ENCODE assay signal across 8 mouse cellular contexts in genomic region chr11:84916703-84917300, GRCm38 (mm10). TPM values are rescaled to one million over a fixed set of nuclear protein-coding genes. Genes with fewer than 3 reads are reported as not detected.
DNase-seq lines count a peak whose midpoint lies in the region; ATAC-seq and TF ChIP-seq lines count a peak whose summit lies in the region.

No protein-coding gene starts in this region.

- DNase-seq in heart, postnatal 14 days = no peak
- DNase-seq in MEL (ENCODE audit: low read depth, low spot score) = no peak
- DNase-seq in hindbrain, embryonic 11.5 days (ENCODE audit: low spot score) = peak; percentile 16
- DNase-seq in midbrain, embryonic 11.5 days (ENCODE audit: low spot score, missing footprints) = peak; percentile 84
- DNase-seq in testis, postnatal 14 days (ENCODE audit: low spot score) = no peak
- DNase-seq in cerebellum, adult 9-11 months = no peak
- no peak for DNase-seq in lung, postnatal 14 days

- no peak for TF ChIP-seq CTCF in MEL (IDR thresholded peaks at IDR 0.05 in 2 of 3, conservative IDR thresholded peaks at IDR 0.05 in 1 of 3; ENCODE audit: control insufficient read depth in 1 of 3, insufficient read depth in 1 of 3, low read depth in 2 of 3, low read length in 3 of 3, poor library complexity in 1 of 3, severe bottlenecking in 1 of 3)

- no peak for TF ChIP-seq POLR2A in MEL (IDR thresholded peaks at IDR 0.05; ENCODE audit: control insufficient read depth in 1 of 2, insufficient read depth in 1 of 2, low read depth in 1 of 2, low read length in 2 of 2, poor library complexity in 1 of 2)

- TF ChIP-seq EP300 in MEL (IDR thresholded peaks at IDR 0.05; ENCODE audit: low read depth in 1 of 2, low read length in 2 of 2) = 0 out of 4 replicates have a peak, but pooled peaks of 1 of the 2 experiments have one; percentile 12

- TF ChIP-seq RAD21 in MEL (IDR thresholded peaks at IDR 0.05; ENCODE audit: low read depth, low read length) = no peak

- no peaks in the 10 kb centered on the region for H3K9me3 ChIP-seq in heart, embryonic 13.5 days
- H3K9me3 ChIP-seq in MEL (replicated peaks; ENCODE audit: insufficient read depth, low read length) = no peaks in the 10 kb centered on the region
- no peaks in the 10 kb centered on the region for H3K9me3 ChIP-seq in hindbrain, embryonic 11.5 days (ENCODE audit: control insufficient read depth, low read length)
- no peaks in the 10 kb centered on the region for H3K9me3 ChIP-seq in midbrain, embryonic 11.5 days (ENCODE audit: control insufficient read depth, low read length)

- H3K79me2 ChIP-seq in MEL (ENCODE audit: control insufficient read depth, insufficient read depth, low read length, poor library complexity) = peaks cover 12% of the 10 kb centered on the region

- peak overlapping the region; percentile 94 for H3K4me3 ChIP-seq in heart, embryonic 13.5 days
- peak overlapping the region; percentile 60 to 97 for H3K4me3 ChIP-seq in MEL (ENCODE audit: control insufficient read depth in 1 of 2, insufficient read depth in 1 of 2, low read depth in 2 of 2, low read length in 2 of 2)
- H3K4me3 ChIP-seq in hindbrain, embryonic 11.5 days (ENCODE audit: low read depth, low read length) = peak overlapping the region; percentile 84
- peak overlapping the region; percentile 93 for H3K4me3 ChIP-seq in midbrain, embryonic 11.5 days (ENCODE audit: low read depth, low read length)

- intact Hi-C loops in heart, postnatal 14 days (cut with DNase I) = no loop called here

- H3K27ac ChIP-seq in heart, embryonic 13.5 days (replicated peaks) = no peak overlapping the region
- H3K27ac ChIP-seq in MEL (ENCODE audit: control insufficient read depth, low read depth, low read length) = peak overlapping the region; percentile 23
- no peak overlapping the region for H3K27ac ChIP-seq in hindbrain, embryonic 11.5 days (ENCODE audit: low read depth, low read length)
- no peak overlapping the region for H3K27ac ChIP-seq in midbrain, embryonic 11.5 days (ENCODE audit: low read depth, low read length)

- WGBS in heart, embryonic 13.5 days = 49% methylated on average over 7 of the region's 7 CpGs
- 64% methylated on average over 7 of the region's 7 CpGs for WGBS in hindbrain, embryonic 11.5 days
- WGBS in midbrain, embryonic 11.5 days = 58% methylated on average over 7 of the region's 7 CpGs

- H3K36me3 ChIP-seq in heart, embryonic 13.5 days = peaks cover 28% of the 10 kb centered on the region
- H3K36me3 ChIP-seq in MEL (ENCODE audit: control insufficient read depth in 1 of 2, insufficient read depth in 2 of 2, low read length in 2 of 2) = peaks cover 0 to 19% of the 10 kb centered on the region in 2 experiments; a peak in 2 of 4 replicates
- no peaks in the 10 kb centered on the region for H3K36me3 ChIP-seq in hindbrain, embryonic 11.5 days (ENCODE audit: control insufficient read depth, insufficient read depth, low read length)
- peaks cover 5% of the 10 kb centered on the region; the same call in 1 of the 2 replicates for H3K36me3 ChIP-seq in midbrain, embryonic 11.5 days (ENCODE audit: control insufficient read depth, insufficient read depth, low read length)

- ATAC-seq in heart, embryonic 13.5 days (ENCODE audit: extremely low read depth, insufficient number of reproducible peaks, low FRiP score, low TSS enrichment) = no peak
- no peak for ATAC-seq in hindbrain, embryonic 11.5 days (ENCODE audit: low FRiP score)
- no peak for ATAC-seq in midbrain, embryonic 11.5 days (ENCODE audit: low FRiP score)

- peak overlapping the region; percentile 92 for H3K4me2 ChIP-seq in heart, embryonic 13.5 days
- H3K4me2 ChIP-seq in hindbrain, embryonic 11.5 days (replicated peaks; ENCODE audit: low read depth, low read length) = peak overlapping the region; percentile 26
- peak overlapping the region; percentile 48 for H3K4me2 ChIP-seq in midbrain, embryonic 11.5 days

- peak overlapping the region; percentile 94 for H3K9ac ChIP-seq in heart, embryonic 13.5 days
- H3K9ac ChIP-seq in MEL (ENCODE audit: control insufficient read depth, low read depth, low read length, poor library complexity, severe bottlenecking) = peak overlapping the region; percentile 56
- H3K9ac ChIP-seq in hindbrain, embryonic 11.5 days (ENCODE audit: low read depth, low read length) = peak overlapping the region; percentile 46
- peak overlapping the region; percentile 88 for H3K9ac ChIP-seq in midbrain, embryonic 11.5 days (ENCODE audit: low read length)

- H3K27me3 ChIP-seq in heart, embryonic 13.5 days (replicated peaks) = no peaks in the 10 kb centered on the region
- H3K27me3 ChIP-seq in MEL (ENCODE audit: control insufficient read depth in 1 of 2, insufficient read depth in 2 of 2, low read length in 2 of 2) = peaks cover 0 to 1% of the 10 kb centered on the region in 2 experiments; a peak in 2 of 4 replicates
- H3K27me3 ChIP-seq in hindbrain, embryonic 11.5 days (ENCODE audit: control insufficient read depth, insufficient read depth, low read length) = no peaks in the 10 kb centered on the region
- no peaks in the 10 kb centered on the region for H3K27me3 ChIP-seq in midbrain, embryonic 11.5 days (ENCODE audit: control insufficient read depth, insufficient read depth, low read length)

- H3K4me1 ChIP-seq in heart, embryonic 13.5 days = peaks cover 20% of the 10 kb centered on the region
- H3K4me1 ChIP-seq in MEL (ENCODE audit: control insufficient read depth in 1 of 2, insufficient read depth in 2 of 2, low read length in 2 of 2) = peaks cover 0 to 17% of the 10 kb centered on the region in 2 experiments; a peak in 3 of 4 replicates
- no peaks in the 10 kb centered on the region for H3K4me1 ChIP-seq in hindbrain, embryonic 11.5 days (replicated peaks; ENCODE audit: control insufficient read depth, insufficient read depth, low read length)
- peaks cover 4% of the 10 kb centered on the region; the same call in 1 of the 2 replicates for H3K4me1 ChIP-seq in midbrain, embryonic 11.5 days (ENCODE audit: control insufficient read depth, insufficient read depth, low read length)

TF ChIP-seq in MEL, 35 proteins besides CTCF, POLR2A, EP300 and RAD21 (continues in another document):
- TF ChIP-seq HCFC1 (IDR thresholded peaks at IDR 0.05; ENCODE audit: low read depth, low read length) = no peak
- TF ChIP-seq ETS1 (IDR thresholded peaks at IDR 0.05; ENCODE audit: low read depth, low read length) = no peak
- TF ChIP-seq CHD2 (IDR thresholded peaks at IDR 0.05; ENCODE audit: low read length) = no peak
- TF ChIP-seq USF1 (IDR thresholded peaks at IDR 0.05; ENCODE audit: low read depth, low read length) = no peak
- TF ChIP-seq MAZ (IDR thresholded peaks at IDR 0.05; ENCODE audit: low read depth, low read length) = no peak
- TF ChIP-seq ZKSCAN1 (IDR thresholded peaks at IDR 0.05; ENCODE audit: low read depth, low read length) = no peak
- no peak for TF ChIP-seq MYC (IDR thresholded peaks at IDR 0.05; ENCODE audit: low read depth, low read length)
- TF ChIP-seq TBP (IDR thresholded peaks at IDR 0.05; ENCODE audit: low read depth, low read length) = no peak

RNA-seq across cellular contexts. Expression of gene Znhit3, which starts 0.6 kb away (rescaled TPM):
- 38.6 and 46.0 TPM in 2 replicates for polyA plus RNA-seq in heart, embryonic 13.5 days (2015; fragmentation: Nextera tagmentation; extraction: Ambion mirVana)
- 1 to 10 TPM; 8.5 to 8.6 TPM for total RNA-seq in heart, postnatal 14 days (2021)
- total RNA-seq in MEL (2012; rRNA removed) = 67.7 and 76.1 TPM in 2 replicates
- polyA plus RNA-seq in MEL (2012; ENCODE audit: insufficient read depth in 1 of 2, insufficient read length in 2 of 2, low read depth in 1 of 2, low replicate concordance in 2 of 2, missing spikeins in 1 of 2) = 10 to 100 TPM in 1 of 2 experiments, not detected in 1; 49.6 TPM
- polyA plus RNA-seq in hindbrain, embryonic 11.5 days (2014; fragmentation: Nextera tagmentation; extraction: Ambion mirVana) = 68.5 and 71.5 TPM in 2 replicates
- 69.4 and 72.4 TPM in 2 replicates for polyA plus RNA-seq in midbrain, embryonic 11.5 days (2014; fragmentation: Nextera tagmentation; extraction: Ambion mirVana)

RNA-seq across cellular contexts. Expression of gene Pigw, which starts 36.7 kb away (rescaled TPM):
- polyA plus RNA-seq in heart, embryonic 13.5 days (2015; fragmentation: Nextera tagmentation; extraction: Ambion mirVana) = 2.9 and 3.1 TPM in 2 replicates
- 1 to 10 TPM; 5.3 to 6.0 TPM for total RNA-seq in heart, postnatal 14 days (2021)
- total RNA-seq in MEL (2012; rRNA removed) = 2.5 and 2.7 TPM in 2 replicates
- 1 to 10 TPM in 1 of 2 experiments, not detected in 1; 3.5 TPM for polyA plus RNA-seq in MEL (2012; ENCODE audit: insufficient read depth in 1 of 2, insufficient read length in 2 of 2, low read depth in 1 of 2, low replicate concordance in 2 of 2, missing spikeins in 1 of 2)
- polyA plus RNA-seq in hindbrain, embryonic 11.5 days (2014; fragmentation: Nextera tagmentation; extraction: Ambion mirVana) = 3.8 and 4.0 TPM in 2 replicates
- polyA plus RNA-seq in midbrain, embryonic 11.5 days (2014; fragmentation: Nextera tagmentation; extraction: Ambion mirVana) = 3.1 and 3.9 TPM in 2 replicates

RNA-seq across cellular contexts. Expression of gene Myo19, which starts 36.9 kb away (rescaled TPM):
- 5.7 TPM in 2 replicates for polyA plus RNA-seq in heart, embryonic 13.5 days (2015; fragmentation: Nextera tagmentation; extraction: Ambion mirVana)
- total RNA-seq in heart, postnatal 14 days (2021) = 10 to 100 TPM; 10.6 to 10.7 TPM
- total RNA-seq in MEL (2012; rRNA removed) = 11.5 and 14.9 TPM in 2 replicates
- 10 to 100 TPM in 1 of 2 experiments, not detected in 1; 27.1 TPM for polyA plus RNA-seq in MEL (2012; ENCODE audit: insufficient read depth in 1 of 2, insufficient read length in 2 of 2, low read depth in 1 of 2, low replicate concordance in 2 of 2, missing spikeins in 1 of 2)
- polyA plus RNA-seq in hindbrain, embryonic 11.5 days (2014; fragmentation: Nextera tagmentation; extraction: Ambion mirVana) = 7.2 and 7.7 TPM in 2 replicates
- 7.5 and 7.7 TPM in 2 replicates for polyA plus RNA-seq in midbrain, embryonic 11.5 days (2014; fragmentation: Nextera tagmentation; extraction: Ambion mirVana)

RNA-seq across cellular contexts. Expression of gene Car4, which starts 40.8 kb away (rescaled TPM):
- polyA plus RNA-seq in heart, embryonic 13.5 days (2015; fragmentation: Nextera tagmentation; extraction: Ambion mirVana) = 2.5 and 3.0 TPM in 2 replicates
- 10 to 100 TPM; 63.6 to 82.3 TPM for total RNA-seq in heart, postnatal 14 days (2021)
- not detected in 2 replicates for total RNA-seq in MEL (2012; rRNA removed)
- polyA plus RNA-seq in MEL (2012; ENCODE audit: insufficient read depth in 1 of 2, insufficient read length in 2 of 2, low read depth in 1 of 2, low replicate concordance in 2 of 2, missing spikeins in 1 of 2) = not detected
- polyA plus RNA-seq in hindbrain, embryonic 11.5 days (2014; fragmentation: Nextera tagmentation; extraction: Ambion mirVana) = 3.0 and 3.7 TPM in 2 replicates
- polyA plus RNA-seq in midbrain, embryonic 11.5 days (2014; fragmentation: Nextera tagmentation; extraction: Ambion mirVana) = 5.5 and 6.6 TPM in 2 replicates

RNA-seq across cellular contexts. Expression of gene Ggnbp2, which starts 46.2 kb away (rescaled TPM):
- 41.7 and 49.8 TPM in 2 replicates for polyA plus RNA-seq in heart, embryonic 13.5 days (2015; fragmentation: Nextera tagmentation; extraction: Ambion mirVana)
- 10 to 100 TPM; 49.6 to 55.7 TPM for total RNA-seq in heart, postnatal 14 days (2021)
- total RNA-seq in MEL (2012; rRNA removed) = 55.4 and 65.2 TPM in 2 replicates
- 10 to 100 TPM; 83.0 to 89.6 TPM for polyA plus RNA-seq in MEL (2012; ENCODE audit: insufficient read depth in 1 of 2, insufficient read length in 2 of 2, low read depth in 1 of 2, low replicate concordance in 2 of 2, missing spikeins in 1 of 2)
- polyA plus RNA-seq in hindbrain, embryonic 11.5 days (2014; fragmentation: Nextera tagmentation; extraction: Ambion mirVana) = 77.1 and 77.3 TPM in 2 replicates
- polyA plus RNA-seq in midbrain, embryonic 11.5 days (2014; fragmentation: Nextera tagmentation; extraction: Ambion mirVana) = 71.0 and 75.4 TPM in 2 replicates

Comparison
In these comparisons a context has a peak if more than half of its experiments do, and no peak if none do; other contexts are left out.
1. H3K4me2 ChIP-seq: peak in every context shown above with its lines; median percentile 92 in heart, embryonic 13.5 days; 48 in midbrain, embryonic 11.5 days; 26 in hindbrain, embryonic 11.5 days.
2. DNase-seq: peak in hindbrain, embryonic 11.5 days (single experiment) and midbrain, embryonic 11.5 days (single experiment); none in heart, postnatal 14 days (0 of 2), MEL (single experiment), testis, postnatal 14 days (single experiment), cerebellum, adult 9-11 months (single experiment) and lung, postnatal 14 days (single experiment).
3. Peak in every context shown above with its lines, with median percentiles within 50 percentile points of each other: H3K4me3 ChIP-seq and H3K9ac ChIP-seq.